28 mouse cellular contexts compared by ENCODE assay signal in genomic region chr7:68039550-68039949, GRCm38 (mm10).
DNase-seq lines count a peak whose midpoint lies in the region; ATAC-seq and TF ChIP-seq lines count a peak whose summit lies in the region.
"Had no signal": no experiment of that assay in that cellular context is flagged by ENCODE, and none has a peak within 500 bp of the region (broad histone marks: within the 10 kb centered on the region; RNA-seq: fewer than 3 reads in every experiment).

No protein-coding gene starts in this region.

- no peaks in the 10 kb centered on the region for H3K9me3 ChIP-seq in liver, embryonic 11.5 days (ENCODE audit: control insufficient read depth, low read length)
- no peaks in the 10 kb centered on the region for H3K9me3 ChIP-seq in liver, postnatal 0 days (ENCODE audit: low read length)
- H3K9me3 ChIP-seq: embryonic facial prominence, embryonic 10.5 days; embryonic facial prominence, embryonic 13.5 days; forebrain, embryonic 12.5 days; forebrain, embryonic 15.5 days; heart, embryonic 10.5 days; heart, embryonic 13.5 days had no signal

- H3K27ac ChIP-seq in liver, embryonic 11.5 days (ENCODE audit: low read depth, low read length), result no peak overlapping the region
- no peak overlapping the region for H3K27ac ChIP-seq in liver, postnatal 0 days (ENCODE audit: low read depth)
- H3K27ac ChIP-seq in gastrocnemius, adult 2 months, result no peak overlapping the region
- H3K27ac ChIP-seq: embryonic facial prominence, embryonic 10.5 days; embryonic facial prominence, embryonic 13.5 days; forebrain, embryonic 12.5 days; forebrain, embryonic 15.5 days; heart, adult 2 months; heart, embryonic 13.5 days; hindbrain, embryonic 14.5 days; hindbrain, postnatal 0 days had no signal

- DNase-seq in liver, embryonic 11.5 days (ENCODE audit: low spot score), result no peak
- no peak for DNase-seq in liver, postnatal 0 days
- DNase-seq in c-Kit-positive CD71-positive TER-119-negative erythroid progenitor cells, embryonic 14.5 days (ENCODE audit: low read depth), result peak; percentile 48
- peak; percentile 14 for DNase-seq in c-Kit-positive CD71-positive TER-119-positive erythroid progenitor cells, embryonic 14.5 days (ENCODE audit: low spot score)
- DNase-seq in cerebellum, postnatal 10 days, result no peak
- DNase-seq in gastrocnemius, adult 2 months, result no peak
- DNase-seq: adrenal gland, adult 2 months; adrenal gland, postnatal 14 days; cerebellum, adult 18-20 months; cerebellum, adult 9-10 months; cerebellum, postnatal 36 days; embryo, embryonic 11 days; gastrocnemius, postnatal 36 days; heart, adult 2 months; heart, postnatal 14 days; heart, postnatal 4 days had no signal

- TF ChIP-seq CTCF in liver, postnatal 0 days (IDR thresholded peaks at IDR 0.05; ENCODE audit: low read depth), result no peak
- TF ChIP-seq CTCF in gastrocnemius, adult 2 months (IDR thresholded peaks at IDR 0.05), result no peak

- intact Hi-C loops in gastrocnemius, adult 2 months (cut with DNase I), result no loop called here

- no peak overlapping the region for H3K4me2 ChIP-seq in liver, embryonic 11.5 days
- no peak overlapping the region for H3K4me2 ChIP-seq in liver, postnatal 0 days (ENCODE audit: low read depth, low read length)
- H3K4me2 ChIP-seq: embryonic facial prominence, embryonic 13.5 days; forebrain, embryonic 12.5 days; forebrain, embryonic 15.5 days; heart, embryonic 13.5 days; hindbrain, embryonic 14.5 days had no signal

- peaks cover 26% of the 10 kb centered on the region for H3K4me1 ChIP-seq in liver, embryonic 11.5 days (replicated peaks; ENCODE audit: control insufficient read depth, insufficient read depth, low read length)
- no peaks in the 10 kb centered on the region for H3K4me1 ChIP-seq in liver, postnatal 0 days (ENCODE audit: insufficient read depth)

- no peak overlapping the region for H3K9ac ChIP-seq in liver, embryonic 11.5 days (ENCODE audit: low read depth, low read length)
- no peak overlapping the region for H3K9ac ChIP-seq in liver, postnatal 0 days (replicated peaks)
- H3K9ac ChIP-seq: embryonic facial prominence, embryonic 13.5 days; forebrain, embryonic 12.5 days; forebrain, embryonic 15.5 days; heart, embryonic 13.5 days; hindbrain, embryonic 14.5 days had no signal

- H3K4me3 ChIP-seq in liver, embryonic 11.5 days (ENCODE audit: low read depth, low read length), result no peak overlapping the region
- H3K4me3 ChIP-seq in liver, postnatal 0 days (ENCODE audit: low read depth, low read length), result no peak overlapping the region
- H3K4me3 ChIP-seq in gastrocnemius, adult 2 months, result no peak overlapping the region
- H3K4me3 ChIP-seq: embryonic facial prominence, embryonic 10.5 days; embryonic facial prominence, embryonic 13.5 days; erythroblast, embryonic 14.5 days; forebrain, embryonic 12.5 days; forebrain, embryonic 15.5 days; heart, adult 2 months; heart, embryonic 10.5 days; heart, embryonic 13.5 days had no signal

- no peak for TF ChIP-seq EP300 in liver, postnatal 0 days (IDR thresholded peaks at IDR 0.05; ENCODE audit: low read depth)

- no peaks in the 10 kb centered on the region for H3K27me3 ChIP-seq in liver, embryonic 11.5 days (replicated peaks; ENCODE audit: control insufficient read depth, insufficient read depth, low read length)
- 0 out of 2 replicates have a peak, but pooled peaks cover 9% of the 10 kb centered on the region for H3K27me3 ChIP-seq in liver, postnatal 0 days (ENCODE audit: insufficient read depth, low read length)
- H3K27me3 ChIP-seq: embryonic facial prominence, embryonic 13.5 days; forebrain, embryonic 12.5 days; forebrain, embryonic 15.5 days; heart, embryonic 13.5 days had no signal

- peak; percentile 67 for ATAC-seq in liver, embryonic 11.5 days (replicated peaks; ENCODE audit: low FRiP score)
- ATAC-seq in liver, postnatal 0 days, result no peak
- ATAC-seq in megakaryocyte progenitor cell, adult 5-6 weeks (replicated peaks; ENCODE audit: poor library complexity), result peak; percentile 85
- ATAC-seq: CD4-positive, CD25-positive, alpha-beta regulatory T cell, adult 4 months; forebrain, embryonic 15.5 days; hindbrain, postnatal 0 days; inflammation-experienced regulatory T-cells, adult 6 months had no signal

- 38% methylated on average over 2 of the region's 2 CpGs for WGBS in liver, embryonic 11.5 days
- 44% methylated on average over 2 of the region's 2 CpGs for WGBS in liver, postnatal 0 days (ENCODE audit: insufficient replicate concordance)

- no peaks in the 10 kb centered on the region for H3K36me3 ChIP-seq in liver, embryonic 11.5 days (ENCODE audit: control insufficient read depth, insufficient read depth, low read length)
- H3K36me3 ChIP-seq in liver, postnatal 0 days (replicated peaks; ENCODE audit: insufficient read depth, low read length), result no peaks in the 10 kb centered on the region
- H3K36me3 ChIP-seq: forebrain, embryonic 12.5 days; forebrain, embryonic 15.5 days; heart, embryonic 10.5 days had no signal

Comparison
In these comparisons a context has a peak if more than half of its experiments do, and no peak if none do; other contexts are left out.
1. DNase-seq: peak in c-Kit-positive CD71-positive TER-119-negative erythroid progenitor cells, embryonic 14.5 days (single experiment) and c-Kit-positive CD71-positive TER-119-positive erythroid progenitor cells, embryonic 14.5 days (single experiment); none in liver, embryonic 11.5 days (single experiment), liver, postnatal 0 days (single experiment), cerebellum, postnatal 10 days (0 of 2) and gastrocnemius, adult 2 months (single experiment).